Mouse (Mus musculus) yolk sac, embryonic 10.5 days (tissue): ENCODE measurements around the gene Resf1.
"Not testable (repeated sequence)": the region's sequence is repeated elsewhere in the genome, so short reads cannot be mapped to it uniquely, and the experiment has no call there.

ENCODE experiments used
- DNase-seq: peaks from one replicate; pipeline ENCODE4 v3.0.0-alpha.2; 2017; ENCODE audit warnings: low spot score

Gene Resf1

DNA sequence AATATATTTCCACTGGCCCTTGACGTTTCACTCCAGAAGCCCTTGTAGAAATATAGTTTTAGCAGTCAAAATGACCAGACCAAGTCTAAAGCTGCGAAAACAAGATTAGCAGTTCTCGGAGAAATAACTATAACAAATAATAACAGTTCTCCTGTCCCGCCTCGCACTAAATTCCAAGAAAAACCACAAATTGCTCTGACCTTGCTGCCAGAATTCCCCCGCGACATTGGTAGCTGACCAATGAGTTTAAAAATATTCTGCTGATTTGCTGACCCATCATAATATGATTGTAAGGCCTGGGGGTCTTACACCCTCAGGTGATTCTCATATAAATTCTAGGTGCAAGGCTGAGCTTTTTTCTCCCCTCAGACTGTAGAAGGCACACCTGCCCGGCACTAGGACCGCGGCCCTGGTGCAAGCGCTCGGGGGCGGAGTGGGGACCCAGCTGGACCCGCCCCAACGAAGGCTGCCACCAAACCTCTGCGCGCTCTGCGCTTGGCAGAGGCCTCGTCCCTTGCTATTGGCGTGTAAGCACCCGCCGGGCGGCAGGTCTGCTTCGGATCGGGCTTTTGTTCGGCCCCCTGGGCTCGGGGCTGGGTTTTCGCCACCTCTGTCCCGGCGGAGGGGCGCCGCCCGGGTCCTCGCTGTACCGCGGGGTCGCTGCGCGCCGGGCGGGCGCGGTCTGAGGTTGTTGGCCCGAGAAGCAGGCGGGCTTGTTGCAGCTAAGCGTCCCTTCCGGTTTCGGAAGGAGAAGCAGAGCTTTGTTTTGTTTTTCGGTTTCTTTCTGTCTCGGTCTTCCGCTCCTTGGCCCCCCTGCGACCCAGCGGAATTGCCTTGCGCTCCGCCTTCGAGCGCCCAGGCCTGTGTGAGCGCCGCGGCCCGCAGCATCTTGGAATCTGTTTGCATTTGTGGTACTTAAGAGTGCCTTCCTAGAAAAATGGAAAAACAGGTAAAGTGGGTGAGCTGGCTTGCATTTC lies at the start of gene Resf1:
Resf1 (plus strand) TSS at position 459 of the 977 bp plus-strand sequence.
- DNase-seq = peak; percentile 90

DNA sequence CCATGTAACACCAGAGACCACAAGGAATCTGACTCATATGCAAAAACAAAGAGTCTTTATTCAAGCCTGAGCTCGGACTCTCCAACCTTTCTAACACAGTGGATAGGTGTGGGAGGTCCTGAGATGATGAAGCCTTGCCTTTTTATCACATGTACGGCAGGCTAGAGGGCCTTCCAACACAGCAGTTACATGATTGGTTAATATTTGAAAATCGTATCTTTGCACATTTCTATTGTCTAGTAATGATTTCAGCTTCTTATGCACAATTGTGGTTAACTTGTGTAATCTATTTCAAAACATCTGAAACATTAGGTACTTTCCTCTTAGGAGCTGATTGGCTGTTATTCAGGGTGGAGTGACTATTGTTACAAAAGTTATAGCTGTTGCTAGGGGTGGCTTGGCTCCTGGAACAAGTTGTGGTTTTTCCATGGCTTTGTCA lies 48.4 kb upstream of the Resf1 start:
- no peak for DNase-seq

GRCm38 (mm10) chr6:149267951-149268350 lies 41.3 kb upstream of the Resf1 start:
- DNase-seq = no peak

- peak; percentile 58 for DNase-seq
Observed at GRCm38 (mm10) chr6:149278248-149278731, 30.9 kb upstream of the Resf1 start.

- no peak for DNase-seq
Observed at GRCm38 (mm10) chr6:149278866-149279265, 30.3 kb upstream of the Resf1 start.

- no peak for DNase-seq
Observed at GRCm38 (mm10) chr6:149280511-149280910, 28.7 kb upstream of the Resf1 start.

GRCm38 (mm10) chr6:149288190-149288589 lies 21.0 kb upstream of the Resf1 start:
- not testable (repeated sequence) for DNase-seq

GRCm38 (mm10) chr6:149303231-149303630 lies 6.0 kb upstream of the Resf1 start:
- DNase-seq = not testable (repeated sequence)

DNA sequence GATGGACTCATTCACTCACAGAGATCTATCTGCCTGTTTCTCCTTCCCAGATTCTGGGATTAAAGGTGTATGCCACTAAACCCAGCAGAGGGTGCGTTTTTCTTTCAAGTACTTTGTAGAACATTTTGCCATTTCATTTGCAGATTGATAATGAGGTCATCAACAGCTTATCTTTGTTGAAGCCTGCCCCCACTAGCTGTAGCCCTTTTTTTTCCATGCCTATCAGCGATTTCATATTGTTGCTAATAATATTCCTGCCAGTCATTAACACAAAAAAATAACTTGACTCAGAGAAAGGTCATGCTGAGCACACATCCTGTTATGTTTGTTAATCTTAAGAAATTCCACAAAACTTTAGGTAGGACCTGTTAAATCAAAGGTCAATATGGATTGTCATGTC lies 2.1 kb upstream of the Resf1 start:
- no peak for DNase-seq

- no peak for DNase-seq
Observed at GRCm38 (mm10) chr6:149307801-149308200, 1.4 kb upstream of the Resf1 start.

GRCm38 (mm10) chr6:149310226-149310625 lies 1.0 kb downstream of the Resf1 start:
- no peak for DNase-seq

DNA sequence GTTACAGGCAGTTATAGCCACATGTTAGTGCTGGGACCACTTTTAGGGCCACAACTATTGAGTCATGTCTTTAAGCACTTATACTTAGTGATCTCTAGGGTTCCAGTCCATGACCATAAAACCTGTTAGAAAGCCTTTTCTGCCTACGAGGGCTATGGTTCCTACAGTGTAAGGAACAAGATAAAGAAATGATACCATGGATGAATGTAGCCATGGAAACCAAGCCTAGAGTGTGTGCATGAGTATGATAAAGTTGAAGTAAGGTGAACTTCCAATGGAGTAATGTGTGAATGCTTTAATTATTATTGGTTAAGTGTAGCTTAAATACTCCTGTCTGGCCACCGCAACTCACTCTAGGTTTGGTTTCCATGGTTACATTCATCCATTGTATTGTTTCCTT lies 1.8 kb downstream of the Resf1 start:
- DNase-seq = no peak

DNA sequence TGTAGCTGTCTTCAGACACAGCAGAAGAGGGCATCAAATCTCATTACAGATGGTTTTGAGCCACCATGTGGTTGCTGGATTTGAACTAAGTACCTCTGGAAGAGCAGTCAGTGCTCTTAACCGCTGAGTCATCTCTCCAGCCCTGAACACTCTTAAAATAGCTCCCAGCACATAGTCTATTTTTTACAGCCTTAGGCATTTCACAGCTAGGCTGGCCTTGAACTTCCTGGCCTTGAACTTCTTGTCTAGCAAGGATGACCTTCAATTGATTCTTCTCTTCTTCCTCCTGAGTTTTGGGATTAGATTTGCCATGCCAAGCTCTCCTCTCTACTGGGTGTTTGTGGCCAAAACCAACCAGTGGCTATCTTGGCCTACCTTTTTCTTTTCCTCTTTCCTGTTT lies 2.6 kb downstream of the Resf1 start:
- no peak for DNase-seq

DNA sequence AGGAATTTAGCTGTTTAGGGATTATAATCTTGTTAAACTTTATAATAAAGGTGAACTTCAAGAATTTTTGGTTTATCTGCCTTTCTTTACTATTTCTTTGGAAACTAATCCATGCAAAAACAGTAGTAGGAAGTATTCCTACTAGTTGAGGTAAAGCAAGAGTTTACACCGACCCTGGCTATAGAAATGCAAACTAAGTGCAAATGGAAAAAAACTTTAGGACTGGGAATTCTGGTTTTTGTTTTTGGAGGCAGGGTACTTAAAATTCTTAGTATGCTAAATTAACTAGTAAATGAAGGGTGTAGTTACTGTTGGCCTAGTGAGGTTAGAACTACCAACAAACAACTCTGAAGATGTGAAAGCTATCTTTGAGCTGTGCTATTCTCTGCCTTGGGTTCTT lies 3.0 kb downstream of the Resf1 start:
- DNase-seq = no peak

- DNase-seq = no peak
Observed at GRCm38 (mm10) chr6:149314918-149315317, 5.7 kb downstream of the Resf1 start.

GRCm38 (mm10) chr6:149323523-149324241 lies 14.5 kb downstream of the Resf1 start:
- no peak for DNase-seq

GRCm38 (mm10) chr6:149324242-149324633 lies 15.0 kb downstream of the Resf1 start:
- no peak for DNase-seq

- DNase-seq = no peak
Observed at GRCm38 (mm10) chr6:149329071-149329470, 19.9 kb downstream of the Resf1 start.

DNA sequence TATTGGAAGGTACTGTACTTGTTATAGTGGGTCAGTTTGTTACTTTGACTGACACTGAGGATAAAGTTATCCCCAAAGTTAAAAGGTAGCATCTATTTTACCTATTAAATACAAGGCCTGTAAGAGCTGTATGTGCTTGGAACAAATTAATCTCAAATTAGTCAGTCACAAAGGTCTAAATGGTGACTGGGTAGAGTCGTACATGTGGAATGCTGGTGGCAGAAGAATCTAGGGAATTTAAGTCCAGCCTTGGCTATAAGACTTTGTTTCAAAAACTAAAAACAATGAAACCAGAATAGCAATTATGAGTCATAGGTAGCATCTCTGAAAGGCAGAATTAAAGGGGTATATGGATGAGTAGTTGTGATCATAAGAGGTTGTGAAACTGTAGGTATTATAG lies 21.1 kb downstream of the Resf1 start:
- DNase-seq = no peak

DNA sequence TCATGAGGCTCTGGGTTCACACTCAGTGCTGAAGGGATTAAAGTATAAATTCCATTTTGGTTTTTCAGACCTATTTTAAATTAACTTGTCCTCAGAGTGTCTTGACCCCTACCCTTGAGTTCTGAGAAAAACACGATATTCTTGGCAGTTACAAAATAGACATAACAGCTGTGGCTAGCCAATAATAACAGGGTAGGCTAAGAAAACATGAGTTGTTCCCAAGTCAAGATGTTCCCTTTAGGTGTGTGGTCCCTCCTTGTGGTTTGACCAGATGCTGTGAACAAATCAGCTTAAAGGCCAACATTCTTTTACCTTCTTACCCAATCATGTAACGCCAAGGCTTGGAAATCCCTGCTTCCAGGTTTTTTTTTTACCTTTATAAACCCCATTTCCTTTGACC lies 23.8 kb downstream of the Resf1 start:
- no peak for DNase-seq

DNA sequence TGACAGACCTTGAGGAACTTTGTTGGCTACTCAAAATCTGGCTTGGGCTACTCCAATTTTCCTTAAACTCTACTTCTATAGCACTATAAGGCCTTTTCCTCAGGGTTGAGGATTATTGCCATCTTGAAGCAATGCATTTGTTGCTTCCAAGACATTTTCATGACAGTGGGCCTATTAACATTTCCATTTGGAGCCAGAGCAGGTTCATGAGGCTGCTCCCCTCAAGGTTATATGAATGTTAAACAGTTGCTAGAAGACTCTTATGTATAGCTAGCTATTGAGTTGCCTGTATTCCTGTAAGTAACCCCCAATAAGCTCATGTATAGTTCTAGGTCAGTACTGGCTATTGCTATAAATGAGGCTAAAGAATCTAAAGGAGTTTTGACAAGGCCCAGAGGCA lies 28.8 kb downstream of the Resf1 start:
- DNase-seq = no peak

DNA sequence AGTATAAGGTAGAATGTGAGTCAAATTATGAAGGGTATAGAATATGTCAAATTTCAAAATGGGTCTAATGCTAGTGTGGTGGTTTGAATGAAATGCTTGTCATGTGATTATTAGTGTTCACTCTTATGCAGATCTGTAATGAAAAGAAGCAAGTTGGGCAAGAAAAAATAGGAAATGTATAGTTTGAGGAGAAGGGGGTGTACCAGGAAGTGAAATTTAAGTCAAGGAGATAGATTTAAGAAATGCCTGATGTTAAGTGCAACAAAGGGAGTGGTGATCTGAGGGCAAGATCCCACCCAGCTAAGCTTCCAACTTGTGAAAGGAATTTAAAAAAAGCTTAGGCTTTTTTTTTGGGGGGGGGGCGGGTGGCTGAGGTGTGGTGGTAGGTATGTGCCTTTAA lies 29.4 kb downstream of the Resf1 start:
- no peak for DNase-seq

GRCm38 (mm10) chr6:149343802-149344201 lies 34.6 kb downstream of the Resf1 start:
- no peak for DNase-seq
